Mouse (Mus musculus) liver, embryonic 14.5 days (tissue): ENCODE data around the gene Ltbp2. TPM values are rescaled to one million over a fixed set of nuclear protein-coding genes. Genes with fewer than 3 reads are reported as not detected.

Source experiments
- ATAC-seq: fragments of 200-750 bp; cut with Nextera tagmentation; 2 replicates; pipeline ENCODE4 v1.8.0; 2017; ENCODE audit warnings: moderate number of reproducible peaks, mild to moderate bottlenecking, moderate library complexity; ENCODE audit not compliant: insufficient read depth
- DNase-seq, 3 experiments: peaks; one replicate each; pipeline ENCODE4 v3.0.0-alpha.2; 2012 to 2013; ENCODE audit warnings: low read depth in 3 of 3, low spot score in 3 of 3
- H3K27ac ChIP-seq: fragments of 300-500 bp; sonication (generic); 2 replicates; pipeline ENCODE4 v1.5.1; 2014; ENCODE audit warnings: moderate library complexity, mild to moderate bottlenecking, control low read depth, inconsistent platforms
- H3K27me3 ChIP-seq: fragments of 300-500 bp; sonication (generic); 2 replicates; pipeline ENCODE4 v1.6.1; 2014; ENCODE audit warnings: mild to moderate bottlenecking, low read length, moderate library complexity; ENCODE audit not compliant: control insufficient read depth, insufficient read depth
- H3K36me3 ChIP-seq: fragments of 300-500 bp; sonication (generic); replicated peaks from 2 replicates; pipeline ENCODE4 v1.6.1; 2014; ENCODE audit warnings: low read depth; ENCODE audit not compliant: control insufficient read depth, insufficient read depth
- H3K4me1 ChIP-seq, 2 experiments: fragments of 200-500 bp in 1 of 2; fragments of 300-500 bp in 1 of 2; sonication (generic) in 1 of 2; replicated peaks; 2 replicates each; pipeline ENCODE4 v1.6.1; 2012 to 2014; ENCODE audit warnings: antibody characterized with exemption in 1 of 2, inconsistent platforms in 1 of 2, low read length in 1 of 2; ENCODE audit not compliant: control insufficient read depth in 2 of 2, insufficient read depth in 2 of 2
- H3K4me2 ChIP-seq: fragments of 300-500 bp; sonication (generic); 2 replicates; pipeline ENCODE4 v1.6.1; 2014; ENCODE audit warnings: low read depth, mild to moderate bottlenecking, control low read depth, moderate library complexity
- H3K4me3 ChIP-seq, 2 experiments: fragments of 200-500 bp in 1 of 2; fragments of 300-500 bp in 1 of 2; sonication (generic) in 1 of 2; 2 replicates each; pipeline ENCODE4 v1.5.1; 2012 to 2014; ENCODE audit warnings: low read depth in 2 of 2, low read length in 2 of 2, mild to moderate bottlenecking in 2 of 2, control low read depth in 1 of 2, inconsistent platforms in 1 of 2, moderate library complexity in 1 of 2; ENCODE audit not compliant: insufficient read depth in 1 of 2
- H3K9ac ChIP-seq: fragments of 300-500 bp; sonication (generic); replicated peaks from 2 replicates; pipeline ENCODE4 v1.6.1; 2014; ENCODE audit warnings: mild to moderate bottlenecking, control low read depth, moderate library complexity
- H3K9me3 ChIP-seq: fragments of 300-500 bp; sonication (generic); 2 replicates; pipeline ENCODE4 v1.6.1; 2016; ENCODE audit warnings: low read length, mixed read lengths; ENCODE audit not compliant: control insufficient read depth
- CTCF ChIP-seq: IDR thresholded peaks from 2 replicates; pipeline ENCODE4 v1.5.1; 2016; ENCODE audit warnings: antibody characterized with exemption, low read depth, control low read depth
- EP300 ChIP-seq: IDR thresholded peaks from 2 replicates; pipeline ENCODE4 v1.6.1; 2016; ENCODE audit warnings: antibody characterized with exemption, low read depth
- WGBS: fragments of 180-500 bp; shearing (Covaris S2); extraction: QIAGEN DNeasy Blood & Tissue Kit; methylation state at CpG from one replicate; pipeline ENCODE4 v1.1.7; 2014; ENCODE audit not compliant: insufficient replicate concordance; 5-methylcytosine and 5-hydroxymethylcytosine counted together
- polyA plus RNA-seq, 2 experiments: library from polyadenylated mRNA; depleted of rRNA in 1 of 2; stranded (reverse) in 1 of 2; unstranded in 1 of 2; fragments of >200 nt; fragmentation: Nextera tagmentation in 1 of 2; extraction: Ambion mirVana in 1 of 2; gene quantifications; 2 replicates each; pipeline versions ENCODE4 v1.2.1 to v1.2.3; 2012 to 2014

Gene Ltbp2
- polyA plus RNA-seq, 2 experiments, result 0.08 to 0.21 TPM

- TF ChIP-seq EP300 (no peak), CTCF (no peak)
- H3K9me3 ChIP-seq, result no peaks in the 10 kb centered on the region
- no peaks in the 10 kb centered on the region for H3K27me3 ChIP-seq
- H3K4me2 ChIP-seq, result no peak overlapping the region
- H3K9ac ChIP-seq, result no peak overlapping the region
- no peak overlapping the region for H3K4me3 ChIP-seq
- 79% methylated on average over 5 of the region's 5 CpGs for WGBS
- peaks cover 18% of the 10 kb centered on the region for H3K36me3 ChIP-seq
- DNase-seq (no peak), ATAC-seq (no peak)
- no peaks in the 10 kb centered on the region for H3K4me1 ChIP-seq
- H3K27ac ChIP-seq, result no peak overlapping the region
Measured at GRCm38 (mm10) chr12:84914959-84915358, 38.6 kb upstream of the Ltbp2 start.

GRCm38 (mm10) chr12:84912652-84913104 lies 36.3 kb upstream of the Ltbp2 start:
- TF ChIP-seq EP300 (no peak), CTCF (no peak)
- DNase-seq, result no peak
- no peaks in the 10 kb centered on the region for H3K27me3 ChIP-seq
- H3K27ac ChIP-seq, result no peak overlapping the region
- H3K4me3 ChIP-seq, result no peak overlapping the region
- H3K4me1 ChIP-seq, result no peaks in the 10 kb centered on the region
- ATAC-seq, result no peak
- no peaks in the 10 kb centered on the region for H3K9me3 ChIP-seq
- whole genome bisulfite sequencing, result 74% methylated on average over 4 of the region's 4 CpGs
- peaks cover 2% of the 10 kb centered on the region; the same call in 1 of the 2 replicates for H3K36me3 ChIP-seq
- H3K4me2 ChIP-seq, result no peak overlapping the region
- no peak overlapping the region for H3K9ac ChIP-seq

GRCm38 (mm10) chr12:84911640-84912039 lies 35.3 kb upstream of the Ltbp2 start:
- WGBS, result 69% methylated on average over 2 of the region's 2 CpGs

GRCm38 (mm10) chr12:84910066-84910465 lies 33.7 kb upstream of the Ltbp2 start:
- Histone ChIP-seq H3K4me1 (no peaks in the 10 kb centered on the region), H3K9me3 (no peaks in the 10 kb centered on the region), H3K4me2 (no peak overlapping the region), H3K27me3 (no peaks in the 10 kb centered on the region), H3K4me3 (no peak overlapping the region), H3K27ac (no peak overlapping the region), H3K36me3 (no peaks in the 10 kb centered on the region), H3K9ac (no peak overlapping the region)
- no peak for TF ChIP-seq CTCF
- no peak for TF ChIP-seq EP300
- no peak for DNase-seq
- WGBS, result 73% methylated on average over 4 of the region's 4 CpGs
- ATAC-seq, result no peak

More at GRCm38 (mm10) chr12:84911640-84912039, 35.3 kb upstream of the Ltbp2 start:
- Histone ChIP-seq H3K27me3 (no peaks in the 10 kb centered on the region), H3K9me3 (no peaks in the 10 kb centered on the region), H3K4me3 (no peak overlapping the region), H3K27ac (no peak overlapping the region), H3K9ac (no peak overlapping the region), H3K36me3 (no peaks in the 10 kb centered on the region), H3K4me1 (no peaks in the 10 kb centered on the region), H3K4me2 (no peak overlapping the region)
- DNase-seq (no peak), ATAC-seq (no peak)
- TF ChIP-seq CTCF, result no peak
- TF ChIP-seq EP300, result no peak

- Histone ChIP-seq H3K27me3 (no peaks in the 10 kb centered on the region), H3K4me2 (no peak overlapping the region), H3K36me3 (no peaks in the 10 kb centered on the region), H3K9me3 (no peaks in the 10 kb centered on the region), H3K4me1 (no peaks in the 10 kb centered on the region), H3K4me3 (no peak overlapping the region), H3K27ac (no peak overlapping the region), H3K9ac (no peak overlapping the region)
- DNase-seq, result no peak
- no peak for TF ChIP-seq CTCF
- no peak for TF ChIP-seq EP300
- ATAC-seq, result no peak
- 58% methylated on average over 10 of the region's 10 CpGs for WGBS
Measured at GRCm38 (mm10) chr12:84907627-84908480, 31.5 kb upstream of the Ltbp2 start.
